Mouse (Mus musculus) E14TG2a.4 (cell line): ENCODE data around the gene Ptpn21.

Experiments
- CTCF ChIP-seq: conservative IDR thresholded peaks from 2 replicates; pipeline ENCODE4 v1.5.1; 2014; ENCODE audit warnings: low read length
- POU5F1 ChIP-seq: IDR thresholded peaks from 2 replicates; pipeline ENCODE4 v1.6.1; 2014; ENCODE audit warnings: low read length, borderline replicate concordance

- TF ChIP-seq CTCF = no peak
- no peak for TF ChIP-seq POU5F1
Measured at GRCm38 (mm10) chr12:98669086-98669485, 68.1 kb downstream of the Ptpn21 start.
